Mouse (Mus musculus): ENCODE results near the gene Morf4l1.

Gene Morf4l1

DNA sequence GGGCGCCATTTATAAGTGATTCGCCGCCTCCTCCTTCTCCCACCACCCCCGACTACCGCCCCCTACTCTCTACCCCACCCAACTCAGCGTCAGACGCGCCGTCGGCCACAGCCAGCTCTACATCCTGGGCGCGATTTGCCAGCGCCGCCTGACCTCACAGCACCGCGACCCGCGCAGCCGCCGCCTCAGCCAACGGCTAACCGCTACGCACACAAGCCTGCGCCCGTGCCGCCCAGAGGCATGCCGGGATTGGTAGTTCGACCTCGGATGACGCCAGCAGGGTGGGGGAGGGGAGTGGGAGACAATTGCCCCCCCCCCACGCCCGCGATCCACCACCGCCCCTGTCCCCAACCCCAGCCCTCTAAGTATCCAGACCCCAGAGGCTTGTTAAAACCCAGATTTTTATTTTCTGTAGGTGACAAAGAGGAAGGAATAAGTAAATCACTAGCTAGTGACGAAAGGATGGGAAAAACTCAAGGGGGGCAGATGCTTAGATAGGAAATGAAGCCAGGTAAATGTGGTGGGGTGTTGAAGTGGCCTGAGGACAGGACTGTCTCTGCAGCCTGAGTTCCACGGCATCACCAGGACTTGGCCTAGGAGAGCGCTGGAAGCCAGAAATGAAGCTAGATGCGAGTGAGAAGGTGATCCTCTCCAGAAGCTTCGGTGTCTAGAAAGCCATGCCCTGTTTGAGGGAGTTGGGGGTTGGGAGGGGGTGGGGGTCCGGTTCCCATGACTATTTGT lies at the start of gene Morf4l1:
Morf4l1 (minus strand) TSS at position 208 of the 741 bp plus-strand sequence.
- DNase-seq (ENCODE audit: low spot score in 2 of 2), result peak; percentile 98

DNA sequence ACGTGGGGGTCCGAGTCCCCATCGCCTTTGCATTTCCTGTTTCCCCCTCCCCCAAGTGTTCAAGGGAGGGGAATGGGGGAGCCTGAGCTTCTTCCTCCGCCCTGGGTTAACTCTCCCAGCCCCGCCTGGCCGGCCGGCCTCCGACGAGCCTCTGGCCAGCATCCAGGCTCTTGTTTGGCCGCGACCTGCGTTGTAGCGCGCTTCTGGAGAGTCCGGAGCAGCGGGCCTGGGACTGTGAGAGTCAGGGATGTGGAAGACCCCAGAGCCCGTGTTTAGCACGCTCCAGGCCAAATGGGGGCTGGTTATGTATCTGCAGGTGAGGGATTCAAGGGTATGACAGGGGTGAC lies 49.1 kb upstream of the Morf4l1 start:
- no peak for DNase-seq (ENCODE audit: low spot score in 2 of 2)

DNA sequence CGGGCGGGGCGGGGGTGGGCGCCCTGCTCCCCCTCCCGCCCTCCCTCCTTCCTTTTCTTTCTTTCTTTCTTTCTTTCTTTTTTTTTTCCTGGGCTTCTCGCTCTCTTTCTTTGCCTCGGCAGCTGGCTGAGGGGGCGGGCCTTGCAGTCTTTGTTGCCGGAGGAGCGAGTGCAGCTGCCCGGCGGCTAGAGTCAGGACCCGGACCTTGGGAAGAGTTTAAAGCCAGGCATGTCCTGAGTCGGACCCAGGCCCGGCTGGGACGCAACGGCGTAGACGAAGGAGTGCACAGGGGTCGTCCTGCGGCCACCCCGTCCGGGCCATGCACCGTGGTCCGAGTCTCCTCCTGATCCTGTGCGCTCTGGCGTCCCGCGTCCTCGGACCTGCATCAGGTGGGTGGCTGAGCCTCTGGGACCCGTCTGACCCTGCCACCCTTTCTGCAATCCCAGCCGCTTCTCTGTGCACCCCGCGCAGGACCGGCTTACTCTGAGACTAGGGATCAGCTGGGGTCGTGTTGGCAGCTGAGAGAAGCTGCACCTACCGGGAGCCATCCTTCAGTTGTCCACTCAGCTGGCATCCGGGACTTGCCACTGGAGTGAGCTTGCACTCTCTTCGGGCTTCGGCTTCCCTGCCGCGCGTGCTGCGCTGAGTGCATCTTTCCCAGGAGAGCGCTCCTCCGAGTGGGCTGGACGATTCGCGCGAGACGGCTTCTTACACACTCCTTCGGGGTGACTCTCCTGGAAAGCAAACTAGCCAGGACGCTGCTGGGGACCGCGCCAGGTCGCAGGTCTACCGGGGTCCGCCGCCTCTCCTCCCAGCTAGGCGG lies 48.6 kb upstream of the Morf4l1 start, which contains the start of gene Adamts7:
Adamts7 (plus strand) TSS at position 144 of the 823 bp plus-strand sequence.
- no peak for DNase-seq (ENCODE audit: low spot score in 2 of 2)

DNA sequence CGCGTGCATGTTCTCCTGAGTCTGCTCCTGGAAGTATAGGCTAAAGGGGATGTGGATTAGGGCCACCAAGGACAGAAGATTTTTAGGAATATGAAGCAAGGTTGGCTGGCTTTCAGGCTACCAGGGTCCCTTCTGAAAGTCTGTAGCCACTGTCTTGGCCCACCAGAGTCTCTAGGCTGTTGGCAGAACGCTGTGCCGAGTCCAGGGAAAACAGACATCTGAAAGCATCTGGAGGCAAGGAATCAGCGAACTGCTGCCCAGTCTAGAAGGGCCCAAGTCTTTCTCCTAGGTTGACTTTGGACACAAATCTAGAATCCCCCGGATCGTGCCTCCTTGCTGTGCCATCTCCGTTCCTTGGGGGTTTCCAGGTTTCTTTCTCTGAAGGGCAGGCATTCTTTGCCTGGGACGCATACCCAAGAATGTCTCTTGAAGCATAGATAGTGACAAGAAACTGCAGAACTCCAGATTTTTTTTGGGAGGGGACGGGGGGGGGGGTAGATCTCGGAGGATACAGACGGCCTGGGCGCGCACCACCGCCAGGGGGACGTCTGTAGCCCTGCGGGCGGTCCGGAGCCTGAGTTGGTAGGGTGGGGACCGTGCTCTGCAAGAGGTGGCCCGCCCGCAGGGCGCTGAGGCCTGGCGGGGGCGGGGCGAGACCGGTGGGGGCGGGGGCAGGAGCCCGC lies 47.8 kb upstream of the Morf4l1 start:
- no peak for DNase-seq (ENCODE audit: low spot score in 2 of 2)

DNA sequence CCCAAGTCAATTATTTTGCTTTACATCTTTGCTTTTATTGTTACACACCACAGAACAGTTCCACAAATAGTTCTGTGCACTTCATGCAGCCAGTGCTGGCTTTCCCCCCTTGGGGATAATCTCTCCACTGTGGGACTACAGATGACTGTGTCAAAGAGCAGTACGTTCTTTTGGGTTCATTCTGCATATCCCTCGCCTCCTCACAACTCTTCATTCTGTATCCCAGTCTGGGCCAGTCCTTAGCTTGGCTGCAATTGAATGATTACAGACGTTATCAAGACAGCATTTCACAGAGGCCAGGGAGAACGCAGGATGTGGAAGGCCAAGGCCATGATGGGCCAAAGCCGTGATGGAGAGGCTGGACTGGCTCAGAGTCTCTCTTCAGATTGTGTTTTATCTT lies 32.3 kb upstream of the Morf4l1 start:
- no peak for DNase-seq (ENCODE audit: low spot score in 2 of 2)

DNA sequence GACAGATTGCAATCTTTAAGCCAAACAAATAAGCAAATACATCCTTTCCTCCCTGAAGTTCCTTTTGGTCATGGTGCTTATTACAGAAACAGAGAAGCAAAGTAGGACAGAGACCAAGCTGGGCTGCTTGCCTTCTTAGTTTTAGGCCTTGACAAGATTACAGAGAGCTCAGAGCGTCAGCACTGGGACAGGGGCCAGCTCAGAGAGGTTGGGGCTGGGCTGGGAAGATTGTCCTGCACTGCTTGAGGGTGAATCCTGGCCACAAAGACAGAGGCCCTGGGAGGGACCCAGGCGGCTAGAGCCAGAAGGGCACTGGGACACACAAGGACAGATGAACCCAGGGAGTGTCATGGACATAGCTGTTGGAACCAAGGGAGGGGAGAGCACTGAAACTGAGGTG lies 31.2 kb upstream of the Morf4l1 start:
- no peak for DNase-seq (ENCODE audit: low spot score in 2 of 2)

DNA sequence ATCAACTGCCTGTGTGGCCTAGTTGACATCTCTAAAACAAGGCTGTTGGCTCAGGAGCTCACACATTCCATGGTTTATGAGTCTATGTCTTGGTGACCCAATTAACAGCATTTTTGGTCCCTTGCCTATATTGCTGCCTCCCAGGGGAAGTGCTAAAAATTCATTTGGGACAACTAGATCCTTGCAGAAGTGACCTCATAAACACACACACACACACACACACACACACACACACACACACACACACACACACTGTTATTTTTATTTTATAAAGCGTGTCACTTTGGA lies 22.0 kb upstream of the Morf4l1 start:
- no peak for DNase-seq (ENCODE audit: low spot score in 2 of 2)

DNA sequence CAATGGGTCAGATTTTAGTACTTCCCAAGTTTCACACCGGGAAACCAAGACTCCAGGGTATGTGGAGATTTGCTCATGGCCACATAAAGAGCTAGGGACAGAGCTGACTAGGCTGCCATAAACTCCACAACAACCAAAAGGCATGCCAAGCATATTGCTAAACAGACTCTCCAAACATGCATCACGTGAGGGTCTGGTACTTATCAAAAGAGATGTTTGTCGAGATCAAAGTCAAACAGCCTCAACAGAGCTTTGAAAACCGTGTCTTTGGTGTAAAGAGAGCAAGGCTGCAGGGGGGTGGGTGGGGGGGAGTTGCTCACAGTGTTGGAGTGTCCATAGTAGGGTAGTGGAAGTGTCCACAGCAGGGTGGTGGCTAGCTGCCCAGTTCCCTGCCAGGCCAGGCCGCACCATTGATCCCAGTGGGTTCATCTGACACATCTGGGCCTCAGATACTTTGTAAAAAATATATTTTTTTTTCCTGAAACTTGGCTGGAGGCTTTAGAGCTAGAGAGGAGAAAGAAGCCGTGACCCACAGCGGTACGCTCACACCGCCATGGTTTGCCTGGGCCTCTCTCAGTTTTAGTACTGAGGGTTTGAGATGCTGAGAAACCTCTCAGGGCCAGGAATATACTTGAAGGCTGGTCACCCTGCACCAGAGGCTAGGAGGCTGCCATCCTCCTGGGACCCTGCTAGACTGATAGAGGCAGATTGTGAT lies 21.5 kb upstream of the Morf4l1 start:
- no peak for DNase-seq (ENCODE audit: low spot score in 2 of 2)

DNA sequence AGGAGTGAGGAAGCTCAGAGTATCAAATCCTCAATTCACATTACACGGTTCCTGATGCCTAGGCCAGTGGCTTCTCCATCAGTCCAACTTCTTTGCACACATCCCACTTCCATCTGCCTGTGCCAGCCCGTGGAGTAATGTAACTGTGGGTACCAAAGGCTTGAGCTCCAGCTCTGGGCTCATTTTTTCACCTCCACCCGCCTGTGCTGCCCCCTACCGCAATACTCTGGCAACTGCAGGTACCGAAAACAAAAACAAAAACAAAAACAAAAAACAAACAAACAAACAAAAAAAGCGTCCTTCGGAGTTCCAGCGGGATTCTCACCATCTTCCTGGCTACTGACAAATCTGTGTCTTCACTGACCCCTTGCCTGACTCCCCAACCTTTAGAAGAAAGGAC lies 20.9 kb upstream of the Morf4l1 start:
- DNase-seq (ENCODE audit: low spot score in 2 of 2), result no peak

DNA sequence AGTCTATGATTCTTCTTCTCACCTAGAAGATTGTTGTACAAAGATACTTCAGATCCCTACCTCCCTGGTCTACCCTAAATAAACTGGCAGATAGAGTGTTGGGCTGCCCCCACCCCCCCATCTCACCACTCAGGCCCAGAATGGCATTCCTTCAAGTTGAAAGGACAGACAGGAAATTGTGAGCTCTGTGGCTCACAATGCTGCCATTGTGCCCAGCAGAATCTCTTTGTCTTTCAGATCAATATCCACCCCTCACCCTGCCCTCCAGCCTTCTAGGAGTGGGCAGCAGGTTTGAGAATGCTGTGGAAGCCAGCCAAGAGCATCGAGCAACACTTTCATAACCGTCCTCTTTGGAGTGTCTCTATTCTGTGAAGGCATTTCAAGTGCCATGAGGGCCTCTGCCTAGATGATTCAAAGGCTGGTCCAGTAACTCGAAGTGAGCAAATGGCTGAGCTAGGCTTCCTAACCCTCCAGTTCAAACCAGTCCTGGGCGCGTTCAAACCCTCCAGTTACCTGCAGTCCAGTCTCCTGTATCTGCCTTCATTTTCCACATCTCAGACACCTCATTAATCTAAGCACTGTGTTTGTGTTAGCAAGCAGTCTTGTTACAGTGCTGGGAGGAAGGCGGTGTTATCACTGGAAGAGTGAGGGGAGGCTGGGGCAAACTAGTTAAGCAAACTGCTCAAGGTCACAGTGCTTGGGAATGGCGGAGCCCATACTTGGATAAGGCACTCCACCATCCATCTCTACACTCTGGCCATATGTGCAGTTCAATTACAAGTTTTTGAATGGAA lies 19.2 kb upstream of the Morf4l1 start:
- no peak for DNase-seq (ENCODE audit: low spot score in 2 of 2)

DNA sequence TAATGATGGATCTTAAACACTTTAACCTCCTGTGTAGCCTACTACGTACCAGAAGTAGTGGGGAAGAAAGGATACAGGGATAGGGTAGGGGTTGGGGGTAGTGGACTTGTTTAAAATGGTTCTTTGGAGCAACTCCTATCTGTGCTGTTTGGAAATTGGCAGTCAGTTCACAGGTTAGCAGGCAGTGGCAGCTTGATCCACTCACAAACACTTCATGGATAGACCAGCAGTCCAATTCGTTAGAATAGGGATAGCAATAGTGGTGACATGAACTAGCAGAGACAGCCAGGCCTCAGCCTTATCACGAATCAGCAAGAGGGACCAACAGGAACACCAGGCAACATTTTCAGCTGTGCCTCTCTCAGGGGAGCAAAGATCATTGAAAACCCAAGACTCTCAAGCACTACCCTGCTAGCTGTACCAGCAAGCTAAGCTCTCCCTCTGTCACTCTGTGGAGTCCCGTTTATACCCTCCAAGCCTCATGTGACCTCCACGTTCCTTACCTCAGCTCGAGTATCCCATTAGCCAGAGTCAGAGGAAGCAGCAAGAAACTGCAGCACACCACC lies 14.1 kb upstream of the Morf4l1 start:
- no peak for DNase-seq (ENCODE audit: low spot score in 2 of 2)

DNA sequence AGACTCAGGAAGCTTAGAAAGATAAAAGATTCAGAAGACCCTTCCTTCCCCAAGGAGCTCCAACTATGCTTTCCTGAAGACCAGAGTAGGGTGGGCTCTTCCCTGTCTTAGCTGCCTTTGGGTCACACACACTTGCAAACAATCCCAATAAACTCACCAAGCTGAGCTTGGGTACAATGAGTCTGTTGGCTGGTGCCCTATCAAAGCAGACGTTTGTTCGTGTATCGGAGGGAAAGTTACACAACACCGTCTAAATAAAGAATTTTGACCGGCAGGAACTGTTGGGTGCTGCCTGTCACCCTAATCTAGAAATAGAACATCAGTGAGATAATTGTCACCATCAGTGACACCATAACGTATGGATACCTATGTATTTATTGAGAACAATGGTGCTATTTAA lies 12.6 kb upstream of the Morf4l1 start:
- DNase-seq (ENCODE audit: low spot score in 2 of 2), result no peak

DNA sequence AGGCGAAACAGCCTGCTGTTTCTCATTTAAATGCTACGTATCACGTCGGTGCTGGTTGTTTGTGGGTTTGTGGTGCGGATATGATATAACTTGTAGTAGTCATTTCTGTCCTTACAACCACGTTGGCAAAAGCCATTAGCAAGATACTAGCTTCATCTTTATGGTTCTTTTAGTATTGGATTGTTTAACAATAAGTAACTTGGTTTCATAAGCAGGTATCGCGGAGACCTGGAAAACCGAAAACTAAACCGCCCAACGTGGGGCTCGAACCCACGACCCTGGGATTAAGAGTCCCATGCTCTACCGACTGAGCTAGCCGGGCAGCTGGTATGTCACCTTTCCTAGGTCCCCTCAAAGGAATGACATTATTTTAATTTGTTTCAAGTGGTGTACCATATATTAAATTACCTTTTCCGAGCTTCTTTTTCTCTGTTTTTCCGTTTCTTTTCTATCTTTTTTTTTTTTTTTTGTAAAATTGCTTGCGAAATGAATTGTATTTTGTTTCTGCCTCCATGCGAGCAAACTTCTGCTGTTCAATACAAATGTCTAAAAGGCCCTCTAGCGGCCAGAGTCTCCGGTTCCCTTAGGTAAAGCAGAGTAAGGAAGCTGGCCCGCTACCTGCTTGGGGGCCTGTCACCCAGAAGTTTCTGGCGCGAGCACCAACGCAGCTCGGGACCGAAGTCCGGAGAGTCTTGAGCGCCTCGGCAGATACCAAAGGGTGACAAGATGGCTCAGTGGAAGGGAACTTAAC lies 11.9 kb upstream of the Morf4l1 start:
- DNase-seq (ENCODE audit: low spot score in 2 of 2), result peak; percentile 61 to 64

DNA sequence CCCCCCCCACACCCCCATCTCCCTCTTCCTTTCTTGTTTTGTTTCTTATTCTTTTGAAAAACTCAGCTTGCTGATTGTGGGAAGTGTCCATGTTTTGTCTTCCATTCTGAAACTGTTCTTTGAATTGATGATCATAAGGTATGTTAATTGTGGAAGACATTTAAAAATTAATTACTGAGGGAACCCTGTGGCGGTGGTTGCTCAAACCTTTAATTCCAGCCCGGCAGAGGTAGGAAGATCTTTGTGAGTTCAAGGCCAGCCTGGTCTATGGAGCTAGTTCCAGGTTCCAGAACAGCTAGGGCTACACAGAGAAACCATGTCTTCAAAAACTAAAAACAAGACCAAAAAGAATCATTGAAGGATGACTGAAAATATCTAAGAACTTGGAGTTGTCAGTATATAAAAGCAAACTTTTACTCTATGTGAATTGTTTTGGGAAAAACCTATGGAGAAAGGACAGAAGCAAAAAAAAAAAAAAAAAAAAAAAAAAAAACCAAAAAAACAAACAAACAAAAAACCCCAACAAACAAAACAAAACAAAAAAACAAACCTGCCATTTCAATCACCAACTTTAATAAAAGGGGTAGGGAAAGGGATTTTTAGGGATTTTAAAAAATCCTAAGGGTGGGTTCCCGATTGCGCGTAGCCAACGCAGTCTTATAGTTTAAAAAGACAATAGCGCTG lies 11.0 kb upstream of the Morf4l1 start:
- no peak for DNase-seq (ENCODE audit: low spot score in 2 of 2)

DNA sequence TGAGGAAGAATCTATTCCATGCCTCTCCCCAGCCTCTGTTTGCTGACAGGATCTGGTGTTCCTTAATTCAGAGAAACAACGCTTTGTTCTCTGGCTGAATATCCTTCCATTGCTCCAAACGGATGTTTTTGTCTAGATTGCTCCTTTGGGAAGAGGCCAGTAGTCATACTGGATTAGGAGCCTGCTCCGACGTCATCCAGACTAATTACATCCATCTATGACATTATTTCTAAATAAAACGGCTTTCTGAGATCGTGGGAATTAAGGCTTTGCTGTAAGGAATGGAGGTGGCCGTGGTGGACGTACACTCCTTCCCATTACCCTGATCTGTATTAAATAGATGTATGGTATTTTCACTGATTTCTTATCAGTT lies 10.3 kb upstream of the Morf4l1 start:
- no peak for DNase-seq (ENCODE audit: low spot score in 2 of 2)

DNA sequence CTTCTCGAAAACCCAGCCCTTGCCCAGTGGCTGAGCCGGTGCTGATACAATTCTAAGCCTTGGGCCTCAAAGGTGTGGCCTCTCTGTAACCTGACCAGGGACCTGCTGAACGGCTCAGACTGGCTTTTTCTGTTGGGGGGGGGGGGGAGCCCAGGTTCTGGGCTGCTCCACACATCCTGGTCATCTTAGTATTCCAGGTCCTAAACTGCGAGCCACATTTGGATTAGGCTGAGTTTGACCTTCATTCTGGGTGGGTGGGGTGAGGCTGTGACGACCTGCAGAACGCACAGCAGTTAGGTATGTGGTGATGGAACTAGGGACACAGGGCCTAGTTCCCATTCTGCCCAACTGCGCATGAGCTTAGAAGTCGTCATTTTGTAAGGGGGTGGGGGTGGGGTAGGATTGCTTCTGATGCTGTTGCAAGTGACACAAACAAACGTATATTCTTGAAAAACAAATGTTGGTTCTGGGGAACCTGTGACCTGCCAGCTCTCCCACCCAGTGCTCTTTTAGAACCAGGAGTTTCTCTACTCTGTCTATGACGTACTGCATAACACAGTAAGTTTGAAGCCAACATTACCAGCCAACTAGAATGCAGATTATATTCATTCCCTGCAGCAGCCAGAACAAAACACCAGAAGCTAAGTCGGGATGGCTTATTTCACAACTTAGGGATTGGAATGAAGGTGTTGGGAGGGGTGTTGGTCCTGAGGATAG lies 9.7 kb upstream of the Morf4l1 start:
- DNase-seq (ENCODE audit: low spot score in 2 of 2), result no peak

DNA sequence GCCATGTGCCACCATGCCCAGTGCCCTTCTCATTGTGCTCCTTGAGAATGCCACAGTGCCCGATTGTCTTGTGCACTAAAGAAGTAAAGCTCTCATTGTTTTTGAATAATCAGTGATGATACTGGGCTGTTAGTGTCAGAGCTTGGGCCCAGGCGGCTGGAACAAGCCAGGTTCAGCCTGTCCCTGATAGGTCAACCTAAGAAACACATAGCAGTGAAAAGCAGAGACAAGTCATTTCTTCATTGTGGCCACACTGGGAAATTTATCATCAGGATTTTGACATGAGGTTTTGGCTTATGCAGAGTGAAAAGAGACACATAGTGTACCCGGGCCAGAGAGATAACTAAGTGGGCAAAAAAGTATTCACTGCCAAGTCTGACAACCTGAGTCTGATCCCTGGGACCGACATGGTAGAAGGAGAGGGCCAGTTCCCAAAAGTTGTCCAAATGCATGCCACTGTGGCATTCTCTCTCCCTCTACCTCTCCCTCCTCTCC lies 7.7 kb upstream of the Morf4l1 start:
- no peak for DNase-seq (ENCODE audit: low spot score in 2 of 2)

DNA sequence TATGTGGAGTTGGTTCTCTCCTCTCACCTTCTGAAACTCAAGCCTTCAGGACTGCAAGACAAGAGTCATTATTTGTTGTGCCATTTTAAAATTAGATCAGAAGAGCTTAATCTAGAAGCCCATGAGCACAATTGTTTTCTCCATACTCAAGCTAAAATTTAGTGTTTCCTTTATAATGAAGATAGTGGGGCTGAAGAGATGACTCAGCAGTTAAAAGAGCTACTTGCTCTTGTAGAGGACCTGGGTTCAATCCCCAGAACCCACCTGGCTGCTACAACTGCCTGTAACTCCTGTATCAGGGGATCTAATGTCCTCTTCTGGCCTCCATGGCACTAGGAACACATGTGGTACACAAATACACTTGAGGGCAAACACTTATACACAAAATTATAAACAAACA lies 2.7 kb upstream of the Morf4l1 start:
- DNase-seq (ENCODE audit: low spot score in 2 of 2), result no peak

DNA sequence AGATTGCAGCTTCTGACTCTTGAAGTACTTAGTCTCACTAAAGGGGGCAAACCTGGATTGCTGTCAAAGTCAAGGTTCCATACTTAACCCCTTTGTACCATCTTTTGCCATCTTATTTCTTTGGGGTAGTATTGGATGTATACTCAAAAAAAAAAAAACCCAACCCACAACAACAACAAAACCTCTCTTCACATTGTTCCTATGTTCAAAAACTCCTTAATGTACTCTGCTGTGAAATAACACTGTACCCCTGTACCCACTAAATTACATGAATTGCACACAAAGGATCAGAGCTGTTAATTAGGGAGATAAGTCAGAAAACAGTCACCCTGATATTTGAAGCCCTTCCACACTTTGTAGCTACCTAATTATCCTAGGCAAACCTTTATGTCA lies 730 bp upstream of the Morf4l1 start:
- DNase-seq (ENCODE audit: low spot score in 2 of 2), result no peak

All from right cerebral cortex, postnatal 36 days (tissue).